In the genomic region with DNA sequence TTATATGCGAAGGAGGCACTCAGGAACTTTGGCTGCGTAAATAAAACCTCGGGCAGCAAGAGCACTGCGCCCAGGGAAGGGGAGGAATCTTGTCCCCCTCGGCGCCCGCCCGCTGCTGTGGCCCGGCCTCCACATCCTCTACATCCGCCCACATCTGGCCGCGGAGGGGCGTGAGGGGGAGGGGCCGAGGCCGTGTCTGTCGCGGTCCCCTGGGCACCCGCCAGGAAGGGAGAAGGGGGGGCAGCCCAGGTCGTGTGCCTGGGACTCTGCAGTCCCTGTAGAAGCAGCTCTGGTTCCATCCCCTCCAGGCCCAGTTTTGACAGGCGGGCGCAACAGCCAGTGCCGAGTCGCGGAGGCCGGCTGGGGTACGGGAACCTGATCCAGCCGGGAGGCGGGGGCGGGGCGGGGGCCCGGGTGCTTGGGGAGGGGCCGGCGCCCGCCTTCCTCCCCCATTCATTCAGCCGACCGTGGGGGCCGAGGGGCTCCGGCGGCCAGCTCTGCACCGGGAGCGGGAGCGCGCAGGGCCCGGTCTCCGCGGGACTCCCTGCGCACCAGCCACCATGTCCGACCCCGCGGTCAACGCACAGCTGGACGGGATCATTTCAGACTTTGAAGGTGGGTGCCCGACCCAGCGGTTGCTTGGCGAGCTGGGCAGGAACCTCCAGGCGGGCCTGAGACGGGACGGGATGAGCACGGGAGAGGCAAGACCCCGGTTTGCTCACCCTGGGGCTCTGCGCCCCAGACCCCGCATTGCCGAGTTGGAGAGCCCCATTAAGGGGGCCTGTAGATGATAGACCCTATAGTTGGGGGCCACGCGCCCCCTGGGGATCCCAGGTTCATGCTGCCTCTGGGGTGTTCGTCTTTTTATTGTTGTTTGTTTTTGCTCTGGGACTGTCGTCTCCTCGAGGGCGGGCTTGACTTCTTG, we compare ENCODE assay signal across 8 mouse cellular contexts.
DNase-seq lines count a peak whose midpoint lies in the region; ATAC-seq and TF ChIP-seq lines count a peak whose summit lies in the region.

No protein-coding gene starts in this region.

- H3K4me3 ChIP-seq in G1E (ENCODE audit: low read depth, low read length): no peak overlapping the region
- peak overlapping the region; percentile 95 for H3K4me3 ChIP-seq in limb, embryonic 11.5 days (ENCODE audit: low read depth, low read length)
- H3K4me3 ChIP-seq in midbrain, embryonic 12.5 days: peak overlapping the region; percentile 62
- H3K4me3 ChIP-seq in small intestine, adult 2 months (ENCODE audit: low read depth, low read length): peak overlapping the region; percentile 84

- peak overlapping the region; percentile 96 for H3K27ac ChIP-seq in limb, embryonic 11.5 days (replicated peaks; ENCODE audit: low read depth, low read length)
- H3K27ac ChIP-seq in midbrain, embryonic 12.5 days (replicated peaks): peak overlapping the region; percentile 73
- peak overlapping the region; percentile 77 for H3K27ac ChIP-seq in small intestine, adult 2 months (ENCODE audit: insufficient read depth, low read depth, low read length)

- under 1% methylated on average over 54 of the region's 69 CpGs for WGBS in limb, embryonic 11.5 days
- under 1% methylated on average over 52 of the region's 69 CpGs for WGBS in midbrain, embryonic 12.5 days
- WGBS in small intestine, adult 2 months: 2% methylated on average over 68 of the region's 69 CpGs

- H3K9ac ChIP-seq in limb, embryonic 11.5 days (ENCODE audit: low read length): peak overlapping the region; percentile 94
- peak overlapping the region; percentile 70 for H3K9ac ChIP-seq in midbrain, embryonic 12.5 days (replicated peaks)

- intact Hi-C loops in gastrocnemius, postnatal 36 days (cut with DNase I): loop anchor here (2.0 to 5.0 kb wide), 2 partner anchors 21 to 46 kb away; no protein-coding TSS in a partner anchor

- no peak for TF ChIP-seq CTCF in G1E (IDR thresholded peaks at IDR 0.05; ENCODE audit: low read depth, low read length)
- TF ChIP-seq CTCF in small intestine, adult 2 months (IDR thresholded peaks at IDR 0.05; ENCODE audit: extremely low read depth, insufficient read length, insufficient replicate concordance, low read depth, low read length): no peak

- no peak for TF ChIP-seq POLR2A in small intestine, adult 2 months (IDR thresholded peaks at IDR 0.05; ENCODE audit: low read depth, low read length)

- H3K4me2 ChIP-seq in limb, embryonic 11.5 days (ENCODE audit: low read depth, severe bottlenecking): peak overlapping the region; percentile 68
- H3K4me2 ChIP-seq in midbrain, embryonic 12.5 days (replicated peaks): peak overlapping the region; percentile 69

- H3K4me1 ChIP-seq in G1E (ENCODE audit: insufficient read depth, low read depth, low read length): peaks cover 9% of the 10 kb centered on the region; the same call in 1 of the 2 replicates
- peaks cover 56% of the 10 kb centered on the region for H3K4me1 ChIP-seq in limb, embryonic 11.5 days (ENCODE audit: control insufficient read depth, insufficient read depth, low read length)
- peaks cover 68% of the 10 kb centered on the region for H3K4me1 ChIP-seq in midbrain, embryonic 12.5 days
- H3K4me1 ChIP-seq in small intestine, adult 2 months (ENCODE audit: control insufficient read depth, insufficient read depth, insufficient read length, low read length): peaks cover 8% of the 10 kb centered on the region

- peak; percentile 60 for ATAC-seq in G1E (ENCODE audit: extremely low read depth, insufficient number of reproducible peaks, low FRiP score, poor library complexity, severe bottlenecking)
- peak; percentile 83 for ATAC-seq in common myeloid progenitor, adult 5-6 weeks (replicated peaks; ENCODE audit: low read depth, poor library complexity, severe bottlenecking)
- peak; percentile 83 for ATAC-seq in inflammation-experienced regulatory T-cells, adult 6 months
- peak; percentile 90 for ATAC-seq in limb, embryonic 11.5 days (ENCODE audit: insufficient number of reproducible peaks, low FRiP score, low TSS enrichment, low read depth)
- ATAC-seq in midbrain, embryonic 12.5 days (ENCODE audit: low FRiP score, low read depth): peak; percentile 73
- ATAC-seq in megakaryocyte-erythroid progenitor cell, adult 5-6 weeks (replicated peaks; ENCODE audit: low FRiP score, low TSS enrichment, poor library complexity, severe bottlenecking): no peak

- H3K9me3 ChIP-seq in G1E (replicated peaks): no peaks in the 10 kb centered on the region
- H3K9me3 ChIP-seq in limb, embryonic 11.5 days (ENCODE audit: control insufficient read depth, low read length): no peaks in the 10 kb centered on the region
- no peaks in the 10 kb centered on the region for H3K9me3 ChIP-seq in midbrain, embryonic 12.5 days

- peaks cover 55% of the 10 kb centered on the region for H3K27me3 ChIP-seq in G1E (ENCODE audit: insufficient read depth, low read length)
- H3K27me3 ChIP-seq in limb, embryonic 11.5 days (ENCODE audit: control insufficient read depth, insufficient read depth, low read length): no peaks in the 10 kb centered on the region
- H3K27me3 ChIP-seq in midbrain, embryonic 12.5 days: peaks cover 20% of the 10 kb centered on the region
- H3K27me3 ChIP-seq in small intestine, adult 2 months (ENCODE audit: control insufficient read depth, insufficient read depth, low read length): peaks cover 7% of the 10 kb centered on the region; the same call in 1 of the 2 replicates

- no peak for DNase-seq in G1E (ENCODE audit: low spot score)
- DNase-seq in gastrocnemius, postnatal 36 days: peak; percentile 79 to 86
- peak; percentile 97 for DNase-seq in limb, embryonic 11.5 days (ENCODE audit: low spot score)

- no peaks in the 10 kb centered on the region for H3K36me3 ChIP-seq in G1E (replicated peaks)
- no peaks in the 10 kb centered on the region for H3K36me3 ChIP-seq in limb, embryonic 11.5 days (ENCODE audit: control insufficient read depth, insufficient read depth, low read length)
- no peaks in the 10 kb centered on the region for H3K36me3 ChIP-seq in midbrain, embryonic 12.5 days
- no peaks in the 10 kb centered on the region for H3K36me3 ChIP-seq in small intestine, adult 2 months (ENCODE audit: control insufficient read depth, insufficient read depth, low read length)
